Mouse (Mus musculus) cerebellum, postnatal 14 days (tissue): ENCODE results near the gene Csf2rb2.

Experiments used
- DNase-seq, 2 experiments: peaks; one replicate each; pipeline ENCODE4 v3.0.0; 2021; ENCODE audit warnings: mixed read lengths in 2 of 2

Csf2rb2 gene

GRCm38 (mm10) chr15:78248410-78248809 lies 57.1 kb downstream of the Csf2rb2 start:
- DNase-seq: no peak

GRCm38 (mm10) chr15:78247659-78248058 lies 57.9 kb downstream of the Csf2rb2 start:
- no peak for DNase-seq

GRCm38 (mm10) chr15:78246143-78247116 lies 59.1 kb downstream of the Csf2rb2 start:
- DNase-seq: no peak

- DNase-seq: no peak
Observed at GRCm38 (mm10) chr15:78244695-78245492, 60.6 kb downstream of the Csf2rb2 start, which contains the start of gene Ncf4. TSS of gene Ncf4 (plus strand) at chr15:78244801.

- no peak for DNase-seq
Observed at GRCm38 (mm10) chr15:78243774-78244173, 61.7 kb downstream of the Csf2rb2 start.

GRCm38 (mm10) chr15:78243061-78243460 lies 62.5 kb downstream of the Csf2rb2 start:
- DNase-seq: no peak

- no peak for DNase-seq
Observed at GRCm38 (mm10) chr15:78241335-78241734, 64.2 kb downstream of the Csf2rb2 start.

GRCm38 (mm10) chr15:78239956-78240617 lies 65.4 kb downstream of the Csf2rb2 start:
- no peak for DNase-seq

GRCm38 (mm10) chr15:78239453-78239852 lies 66.1 kb downstream of the Csf2rb2 start:
- peak; percentile 81 to 89 for DNase-seq

GRCm38 (mm10) chr15:78234823-78235509 lies 70.6 kb downstream of the Csf2rb2 start:
- no peak for DNase-seq
